Mouse (Mus musculus): ENCODE results near the gene Tmem161a. TPM values are rescaled to one million over a fixed set of nuclear protein-coding genes. Genes with fewer than 3 reads are reported as not detected.

Tmem161a gene
- 10.8 and 22.0 TPM in 2 replicates for polyA plus RNA-seq (2011; ENCODE audit: insufficient read depth, insufficient read length, low replicate concordance, missing spikeins)

DNA sequence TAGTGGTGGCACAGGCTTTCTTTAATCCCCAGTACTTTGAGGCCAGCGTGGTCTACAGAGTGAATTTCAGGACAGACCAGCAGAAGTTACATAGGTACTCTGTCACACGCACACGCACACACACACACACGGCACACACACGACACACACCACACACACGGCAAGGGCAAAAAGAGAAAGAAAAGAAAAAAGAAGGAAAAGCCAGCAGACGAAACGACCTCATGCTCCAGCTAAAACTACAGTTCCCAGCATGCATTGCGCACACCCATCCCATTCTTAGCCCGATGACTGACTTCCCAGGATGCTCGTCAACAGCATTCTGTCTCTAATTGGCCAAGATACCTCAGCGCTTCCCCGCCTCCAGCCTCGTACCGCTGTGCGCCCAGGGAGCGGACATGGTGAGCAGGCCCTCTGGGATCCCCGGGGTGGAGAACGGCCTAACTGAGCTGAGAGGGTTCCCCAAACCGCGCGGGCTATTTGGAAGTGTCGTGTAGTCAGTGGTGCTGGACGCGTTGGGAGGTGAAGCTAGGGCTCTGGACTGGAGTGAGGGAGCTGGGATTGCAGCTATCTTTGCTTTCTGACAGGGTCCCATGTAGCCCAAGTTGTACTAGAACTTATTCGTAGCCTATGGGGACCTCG, at the start of gene Tmem161a:
Gene Tmem161a (plus strand): TSS at position 314 of the 639 bp plus-strand sequence.
- WGBS: 2% methylated on average over 27 of the region's 27 CpGs
- Histone ChIP-seq H3K4me1 (ENCODE audit: control insufficient read depth, insufficient read depth, low read length) (peaks cover 4% of the 10 kb centered on the region; the same call in 1 of the 2 replicates), H3K4me3 (replicated peaks; ENCODE audit: control insufficient read depth, low read depth, low read length) (peak within 1 kb of the TSS; percentile 80), H3K27ac (ENCODE audit: control insufficient read depth, insufficient read depth, low read depth, low read length, poor library complexity) (no peak within 1 kb of the TSS)
- TF ChIP-seq CTCF (IDR thresholded peaks at IDR 0.05; ENCODE audit: control insufficient read depth, insufficient read depth, low read length) (peak; percentile 9; the same call in 1 of the 2 replicates), POLR2A (IDR thresholded peaks at IDR 0.05; ENCODE audit: borderline replicate concordance, control insufficient read depth, low read depth, low read length) (peak; percentile 83; the same call in 1 of the 2 replicates)

DNA sequence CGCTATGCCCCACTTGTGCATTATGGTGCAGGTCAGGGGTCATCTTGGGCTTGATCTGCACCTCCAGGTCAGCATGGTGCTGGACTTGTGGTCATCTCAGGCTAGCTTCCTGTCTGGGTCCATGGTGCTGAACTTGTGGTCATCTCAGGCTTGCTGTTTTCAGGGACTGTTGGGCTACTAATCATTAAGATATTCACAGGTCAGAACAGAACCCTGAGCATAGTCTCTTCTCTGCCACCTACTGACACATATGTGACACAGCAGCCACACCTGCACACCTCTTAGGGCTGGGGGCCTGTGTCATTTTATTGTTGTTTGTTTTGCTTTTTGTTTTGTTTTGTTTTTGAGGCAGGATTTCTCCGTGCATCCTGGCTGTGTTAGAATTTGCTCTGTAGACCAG, 49.3 kb upstream of the Tmem161a start:
- 57% methylated on average over 2 of the region's 2 CpGs for WGBS
- Histone ChIP-seq H3K4me1 (ENCODE audit: control insufficient read depth, insufficient read depth, low read length) (no peaks in the 10 kb centered on the region; the same call in 1 of the 2 replicates), H3K4me3 (replicated peaks; ENCODE audit: control insufficient read depth, low read depth, low read length) (no peak overlapping the region), H3K27ac (ENCODE audit: control insufficient read depth, insufficient read depth, low read depth, low read length, poor library complexity) (no peak overlapping the region)
- TF ChIP-seq CTCF (IDR thresholded peaks at IDR 0.05; ENCODE audit: control insufficient read depth, insufficient read depth, low read length) (peak; percentile 44; the same call in 1 of the 2 replicates), POLR2A (IDR thresholded peaks at IDR 0.05; ENCODE audit: borderline replicate concordance, control insufficient read depth, low read depth, low read length) (no peak)

DNA sequence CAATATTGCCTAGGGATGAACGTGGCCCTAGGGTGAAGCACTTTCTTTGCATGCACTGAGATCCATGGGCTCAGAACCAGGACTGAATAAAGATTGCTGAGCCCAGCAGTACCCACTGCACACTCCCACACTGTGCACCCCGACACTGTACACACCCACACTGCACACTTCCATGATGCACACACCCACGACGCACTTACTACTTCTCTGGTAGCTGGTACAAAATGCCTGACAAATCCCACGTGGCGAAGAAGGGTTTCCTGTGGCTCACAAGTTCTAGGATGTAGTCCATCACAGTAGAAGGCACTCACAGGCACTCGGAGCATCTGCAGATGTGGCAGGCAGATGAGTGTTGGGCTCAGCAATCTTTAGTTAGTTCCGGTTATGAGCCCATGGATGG, 47.2 kb upstream of the Tmem161a start:
- no peaks in the 10 kb centered on the region; the same call in 1 of the 2 replicates for H3K4me1 ChIP-seq (ENCODE audit: control insufficient read depth, insufficient read depth, low read length)
- WGBS: 58% methylated on average over 8 of the region's 8 CpGs

DNA sequence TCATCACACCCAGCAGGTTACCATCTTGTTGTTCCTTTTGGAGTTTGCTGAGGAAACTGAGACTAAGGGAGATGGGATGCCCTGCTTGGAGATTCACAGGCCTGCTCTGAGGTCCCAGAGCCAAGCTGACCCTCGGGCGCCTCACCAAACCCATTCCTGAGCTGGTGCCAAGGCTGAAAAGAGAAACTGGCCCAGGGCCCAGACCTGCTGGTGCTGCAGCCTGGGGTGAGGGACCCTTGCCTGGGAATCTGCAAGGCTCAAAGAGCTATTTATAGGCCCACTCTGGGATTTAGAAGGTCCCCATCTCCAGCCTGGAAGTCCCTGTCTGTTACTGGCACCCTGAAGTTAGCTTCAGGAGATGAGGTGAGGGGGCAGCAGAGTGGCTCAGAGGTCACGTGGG, 43.7 kb upstream of the Tmem161a start:
- Histone ChIP-seq H3K4me1 (ENCODE audit: control insufficient read depth, insufficient read depth, low read length) (peaks cover 3% of the 10 kb centered on the region), H3K4me3 (replicated peaks; ENCODE audit: control insufficient read depth, low read depth, low read length) (no peak overlapping the region), H3K27ac (ENCODE audit: control insufficient read depth, insufficient read depth, low read depth, low read length, poor library complexity) (no peak overlapping the region)
- TF ChIP-seq CTCF (IDR thresholded peaks at IDR 0.05; ENCODE audit: control insufficient read depth, insufficient read depth, low read length) (no peak), POLR2A (IDR thresholded peaks at IDR 0.05; ENCODE audit: borderline replicate concordance, control insufficient read depth, low read depth, low read length) (no peak)
- 85% methylated on average over 3 of the region's 3 CpGs for WGBS

More for the DNA sequence above, 47.2 kb upstream of the Tmem161a start:
- TF ChIP-seq CTCF (IDR thresholded peaks at IDR 0.05; ENCODE audit: control insufficient read depth, insufficient read depth, low read length) (no peak), POLR2A (IDR thresholded peaks at IDR 0.05; ENCODE audit: borderline replicate concordance, control insufficient read depth, low read depth, low read length) (no peak)
- Histone ChIP-seq H3K27ac (ENCODE audit: control insufficient read depth, insufficient read depth, low read depth, low read length, poor library complexity) (no peak overlapping the region), H3K4me3 (replicated peaks; ENCODE audit: control insufficient read depth, low read depth, low read length) (no peak overlapping the region)

DNA sequence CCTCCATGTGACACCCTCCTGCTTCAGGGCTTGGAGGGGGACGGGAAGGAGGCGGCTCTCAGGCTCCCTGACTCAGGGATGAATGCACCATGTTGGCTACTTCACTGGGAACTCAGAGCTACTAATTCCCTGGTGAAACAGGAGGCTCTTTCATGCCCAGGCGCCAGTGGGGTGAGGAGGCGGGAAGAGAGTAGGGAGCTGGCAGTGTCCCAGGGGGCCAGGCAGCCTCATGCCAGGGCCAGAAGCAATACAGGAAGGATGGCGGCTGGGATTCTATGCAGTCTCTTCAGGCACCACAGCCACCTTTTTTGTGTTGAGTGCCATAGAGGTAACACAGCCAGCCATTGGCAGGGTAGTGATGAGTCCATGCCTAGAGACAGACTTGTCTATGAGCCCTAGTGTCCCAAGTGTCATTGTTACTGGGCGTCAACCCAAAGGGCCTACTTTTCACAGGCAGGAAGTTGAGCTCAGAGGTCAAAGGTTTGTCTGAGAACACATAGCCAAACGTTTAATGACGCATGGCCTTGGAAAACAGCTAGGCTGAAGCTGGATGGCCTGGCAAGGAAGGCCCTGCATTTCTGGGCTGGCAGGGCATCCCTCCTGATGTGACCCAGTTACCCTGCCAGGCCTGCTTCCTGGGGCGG, 42.7 kb upstream of the Tmem161a start:
- 76% methylated on average over 9 of the region's 9 CpGs for WGBS
- no peak for TF ChIP-seq POLR2A (IDR thresholded peaks at IDR 0.05; ENCODE audit: borderline replicate concordance, control insufficient read depth, low read depth, low read length)
- TF ChIP-seq CTCF (IDR thresholded peaks at IDR 0.05; ENCODE audit: control insufficient read depth, insufficient read depth, low read length): no peak
- H3K27ac ChIP-seq (ENCODE audit: control insufficient read depth, insufficient read depth, low read depth, low read length, poor library complexity): no peak overlapping the region

DNA sequence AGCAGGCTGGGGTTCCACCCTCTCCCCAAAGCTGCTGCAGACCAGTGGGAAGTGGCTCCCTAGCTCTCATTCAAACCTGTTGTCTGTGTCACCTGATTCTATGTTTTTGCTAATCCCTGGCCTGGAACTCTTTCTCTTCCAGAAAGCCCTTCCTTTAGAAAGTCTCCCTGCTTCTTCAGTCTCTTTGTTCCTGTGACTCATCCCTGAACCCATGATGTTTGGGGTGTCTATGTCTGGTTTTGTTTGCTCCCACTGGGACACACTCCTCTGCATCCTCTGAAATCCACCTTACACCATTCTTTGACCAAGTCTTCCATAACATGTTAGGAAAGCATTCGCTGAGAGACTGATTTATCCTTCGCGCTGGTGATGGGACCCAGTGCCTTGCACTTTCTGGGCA, 42.1 kb upstream of the Tmem161a start:
- Histone ChIP-seq H3K4me1 (ENCODE audit: control insufficient read depth, insufficient read depth, low read length) (peaks cover 3% of the 10 kb centered on the region), H3K4me3 (replicated peaks; ENCODE audit: control insufficient read depth, low read depth, low read length) (no peak overlapping the region), H3K27ac (ENCODE audit: control insufficient read depth, insufficient read depth, low read depth, low read length, poor library complexity) (no peak overlapping the region)
- TF ChIP-seq POLR2A (IDR thresholded peaks at IDR 0.05; ENCODE audit: borderline replicate concordance, control insufficient read depth, low read depth, low read length): no peak
- 93% methylated on average over 3 of the region's 3 CpGs for WGBS

More for the DNA sequence above, 42.7 kb upstream of the Tmem161a start:
- peaks cover 3% of the 10 kb centered on the region for H3K4me1 ChIP-seq (ENCODE audit: control insufficient read depth, insufficient read depth, low read length)
- H3K4me3 ChIP-seq (replicated peaks; ENCODE audit: control insufficient read depth, low read depth, low read length): no peak overlapping the region

DNA sequence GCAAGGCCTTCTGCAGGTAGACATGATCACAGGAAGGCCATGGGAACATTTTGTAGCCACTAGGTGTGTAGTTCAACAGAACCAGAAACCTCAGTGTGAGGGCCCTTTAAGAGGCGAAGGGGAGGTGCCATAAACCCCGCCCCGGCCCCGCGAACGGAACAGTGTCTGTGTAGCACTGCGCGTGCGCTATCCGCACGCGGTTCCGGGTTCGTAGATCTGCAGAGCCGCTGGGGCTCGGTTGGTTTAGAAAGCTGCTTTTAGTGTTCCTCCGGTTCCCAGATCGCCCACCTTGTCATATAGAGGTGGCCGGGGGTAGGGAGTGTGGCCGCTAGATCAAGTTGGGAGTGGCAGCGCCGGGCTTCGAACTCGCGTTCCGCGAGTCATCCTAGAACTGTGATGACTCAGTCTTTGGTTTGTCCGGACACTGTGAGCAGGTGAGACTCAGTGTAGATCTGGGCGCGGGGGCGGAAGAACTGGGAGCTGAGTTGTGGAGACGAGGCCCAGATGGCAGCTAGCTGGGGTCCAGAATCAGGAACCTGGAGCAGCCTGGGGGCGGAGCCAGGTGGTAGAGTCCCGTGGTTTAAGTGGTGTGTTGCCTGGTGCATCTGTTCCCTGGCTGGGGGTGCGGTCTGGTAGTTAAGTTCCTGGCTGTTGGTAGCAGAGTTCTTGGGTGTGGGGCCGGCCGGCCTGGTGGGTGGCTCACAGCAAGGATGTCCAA, 40.8 kb upstream of the Tmem161a start, which contains the start of gene Nr2c2ap:
Gene Nr2c2ap (plus strand): TSS at position 168 of the 718 bp plus-strand sequence.
- Histone ChIP-seq H3K27ac (ENCODE audit: control insufficient read depth, insufficient read depth, low read depth, low read length, poor library complexity) (peak within 1 kb of the TSS; percentile 58), H3K4me1 (ENCODE audit: control insufficient read depth, insufficient read depth, low read length) (peaks cover 3% of the 10 kb centered on the region), H3K4me3 (replicated peaks; ENCODE audit: control insufficient read depth, low read depth, low read length) (peak within 1 kb of the TSS; percentile 94)
- WGBS: under 1% methylated on average over 37 of the region's 37 CpGs
- TF ChIP-seq CTCF (IDR thresholded peaks at IDR 0.05; ENCODE audit: control insufficient read depth, insufficient read depth, low read length) (no peak), POLR2A (IDR thresholded peaks at IDR 0.05; ENCODE audit: borderline replicate concordance, control insufficient read depth, low read depth, low read length) (peak; percentile 65; the same call in 1 of the 2 replicates)

DNA sequence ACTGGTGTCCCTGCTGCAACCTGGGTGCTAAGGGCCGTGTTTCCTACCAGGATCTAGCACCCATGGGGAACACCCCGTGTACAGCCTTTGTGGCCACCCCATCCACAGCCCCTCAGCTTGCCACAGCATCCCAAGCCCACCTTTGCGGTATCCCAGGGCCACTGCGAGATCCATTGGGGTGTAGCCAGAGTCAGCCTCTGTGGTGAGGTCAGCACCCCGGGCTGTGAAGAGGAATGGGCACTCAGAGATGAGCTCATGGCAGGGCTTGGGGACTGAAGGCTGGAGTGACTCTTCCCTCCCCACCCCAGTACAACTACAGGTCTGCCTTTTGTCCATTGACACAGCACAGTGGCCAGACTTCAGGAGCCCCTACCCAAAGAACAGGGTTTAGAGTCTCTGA, 38.1 kb upstream of the Tmem161a start:
- Histone ChIP-seq H3K27ac (ENCODE audit: control insufficient read depth, insufficient read depth, low read depth, low read length, poor library complexity) (no peak overlapping the region), H3K4me3 (replicated peaks; ENCODE audit: control insufficient read depth, low read depth, low read length) (no peak overlapping the region), H3K4me1 (ENCODE audit: control insufficient read depth, insufficient read depth, low read length) (peaks cover 3% of the 10 kb centered on the region)
- TF ChIP-seq POLR2A (IDR thresholded peaks at IDR 0.05; ENCODE audit: borderline replicate concordance, control insufficient read depth, low read depth, low read length) (0 out of 2 replicates have a peak, but pooled peaks have one; percentile 17), CTCF (IDR thresholded peaks at IDR 0.05; ENCODE audit: control insufficient read depth, insufficient read depth, low read length) (no peak)
- 87% methylated on average over 5 of the region's 5 CpGs for WGBS

All from bone marrow, adult 2 months (tissue).